8 mouse cellular contexts compared by ENCODE assay signal in the genomic region with DNA sequence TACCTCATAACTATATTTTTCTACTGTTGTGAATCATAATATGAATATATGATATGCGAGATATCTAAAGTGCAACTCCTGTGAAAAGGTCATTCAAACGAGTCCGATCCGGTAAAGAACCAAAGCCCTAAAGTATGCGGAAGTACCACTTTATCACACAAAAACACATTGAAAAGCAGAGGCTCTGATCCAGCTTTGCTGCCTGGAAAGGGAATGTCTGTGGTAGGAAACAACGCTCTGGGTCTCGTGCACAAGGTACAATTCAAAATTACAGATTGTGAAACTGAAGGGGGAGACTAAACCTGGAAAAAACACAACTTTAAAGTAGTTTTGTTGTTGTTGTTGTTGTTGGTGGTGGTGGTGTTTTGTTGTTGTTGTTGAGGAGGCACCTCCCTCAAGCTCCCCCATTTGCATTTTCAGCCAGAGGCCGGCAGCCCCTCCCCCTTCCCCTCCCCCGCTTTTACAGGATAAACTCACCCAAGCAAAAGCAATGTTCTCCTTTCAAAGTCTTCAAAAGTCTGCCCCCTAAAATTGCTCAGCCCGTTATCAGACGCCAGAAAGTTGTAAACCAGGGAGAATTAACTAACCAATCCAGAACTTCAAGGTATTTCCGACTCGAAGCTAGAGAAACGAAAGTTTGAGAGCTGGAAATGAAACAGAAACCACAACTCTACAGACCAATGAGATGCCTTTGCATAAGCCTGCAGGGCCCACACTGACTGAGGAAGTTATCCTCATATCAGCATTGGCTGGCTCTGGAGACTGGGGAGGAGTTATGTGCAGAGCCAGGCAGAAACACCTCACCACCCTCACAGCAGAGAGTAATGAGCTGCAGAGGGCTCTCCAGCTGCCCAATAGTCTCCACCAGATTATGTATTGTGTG. TPM values are rescaled to one million over a fixed set of nuclear protein-coding genes. Genes with fewer than 3 reads are reported as not detected.
DNase-seq lines count a peak whose midpoint lies in the region; ATAC-seq and TF ChIP-seq lines count a peak whose summit lies in the region.

A gene (minus strand): TSS at position 646 of the 883 bp plus-strand sequence.

- ATAC-seq in hindbrain, embryonic 15.5 days (ENCODE audit: low FRiP score, low read depth), result peak; percentile 93

- peak within 1 kb of the TSS; percentile 44 for H3K4me2 ChIP-seq in hindbrain, embryonic 15.5 days

- H3K9ac ChIP-seq in MEL (ENCODE audit: control insufficient read depth, low read depth, low read length, poor library complexity, severe bottlenecking), result peak within 1 kb of the TSS; percentile 54
- H3K9ac ChIP-seq in hindbrain, embryonic 15.5 days, result no peak within 1 kb of the TSS

- peaks cover 0 to 5% of the 10 kb centered on the region in 2 experiments; a peak in 2 of 4 replicates for H3K36me3 ChIP-seq in MEL (ENCODE audit: control insufficient read depth in 1 of 2, insufficient read depth in 2 of 2, low read length in 2 of 2)
- H3K36me3 ChIP-seq in hindbrain, embryonic 15.5 days, result no peaks in the 10 kb centered on the region
- H3K36me3 ChIP-seq in midbrain, embryonic 10.5 days, result no peaks in the 10 kb centered on the region

- TF ChIP-seq RAD21 in MEL (IDR thresholded peaks at IDR 0.05; ENCODE audit: low read depth, low read length), result no peak

- no peak for TF ChIP-seq CTCF in MEL (IDR thresholded peaks at IDR 0.05 in 2 of 3, conservative IDR thresholded peaks at IDR 0.05 in 1 of 3; ENCODE audit: control insufficient read depth in 1 of 3, insufficient read depth in 1 of 3, low read depth in 2 of 3, low read length in 3 of 3, poor library complexity in 1 of 3, severe bottlenecking in 1 of 3)

- H3K27ac ChIP-seq in MEL (ENCODE audit: control insufficient read depth, low read depth, low read length), result peak within 1 kb of the TSS; percentile 92
- no peak within 1 kb of the TSS for H3K27ac ChIP-seq in hindbrain, embryonic 15.5 days (replicated peaks)
- peak within 1 kb of the TSS; percentile 55; the same call in 1 of the 2 replicates for H3K27ac ChIP-seq in midbrain, embryonic 10.5 days (replicated peaks)

- WGBS in hindbrain, embryonic 15.5 days, result 13% methylated on average over 14 of the region's 14 CpGs
- 8% methylated on average over 14 of the region's 14 CpGs for WGBS in midbrain, embryonic 10.5 days

- H3K27me3 ChIP-seq in MEL (ENCODE audit: control insufficient read depth in 1 of 2, insufficient read depth in 2 of 2, low read length in 2 of 2), result no peaks in the 10 kb centered on the region
- H3K27me3 ChIP-seq in hindbrain, embryonic 15.5 days, result no peaks in the 10 kb centered on the region
- no peaks in the 10 kb centered on the region for H3K27me3 ChIP-seq in midbrain, embryonic 10.5 days (ENCODE audit: low read depth, poor library complexity, severe bottlenecking)

- no peaks in the 10 kb centered on the region for H3K9me3 ChIP-seq in MEL (replicated peaks; ENCODE audit: insufficient read depth, low read length)
- H3K9me3 ChIP-seq in hindbrain, embryonic 15.5 days, result no peaks in the 10 kb centered on the region
- H3K9me3 ChIP-seq in midbrain, embryonic 10.5 days (replicated peaks), result no peaks in the 10 kb centered on the region

- intact Hi-C loops in left cerebral cortex, postnatal 4 days (cut with DNase I), result no loop called here

- TF ChIP-seq POLR2A in MEL (IDR thresholded peaks at IDR 0.05; ENCODE audit: control insufficient read depth in 1 of 2, insufficient read depth in 1 of 2, low read depth in 1 of 2, low read length in 2 of 2, poor library complexity in 1 of 2), result no peak; a peak in 1 of 4 replicates

- DNase-seq in MEL (ENCODE audit: low read depth, low spot score), result peak; percentile 94
- peak; percentile 55 for DNase-seq in c-Kit-negative CD71-positive TER-119-positive erythroid progenitor cells, embryonic 14.5 days (ENCODE audit: low read depth, low spot score)
- DNase-seq in gastrocnemius, adult 18-20 months (ENCODE audit: low spot score), result peak; percentile 73
- DNase-seq in left cerebral cortex, postnatal 4 days, result peak; percentile 9
- DNase-seq in midbrain, embryonic 10.5 days (ENCODE audit: low spot score), result peak; percentile 48
- peak; percentile 53 to 61 for DNase-seq in spleen, adult 18-20 months
- no peak for DNase-seq in cerebellum, postnatal 14 days

- peaks cover 3 to 4% of the 10 kb centered on the region in 2 experiments; a peak in 2 of 4 replicates for H3K4me1 ChIP-seq in MEL (ENCODE audit: control insufficient read depth in 1 of 2, insufficient read depth in 2 of 2, low read length in 2 of 2)
- no peaks in the 10 kb centered on the region for H3K4me1 ChIP-seq in hindbrain, embryonic 15.5 days (replicated peaks)
- H3K4me1 ChIP-seq in midbrain, embryonic 10.5 days, result peaks cover 10% of the 10 kb centered on the region; the same call in 1 of the 2 replicates

- H3K79me2 ChIP-seq in MEL (ENCODE audit: control insufficient read depth, insufficient read depth, low read length, poor library complexity), result no peaks in the 10 kb centered on the region

- peak; percentile 65 to 76 for TF ChIP-seq EP300 in MEL (IDR thresholded peaks at IDR 0.05; ENCODE audit: low read depth in 1 of 2, low read length in 2 of 2)

- peak within 1 kb of the TSS; percentile 49 to 66 for H3K4me3 ChIP-seq in MEL (ENCODE audit: control insufficient read depth in 1 of 2, insufficient read depth in 1 of 2, low read depth in 2 of 2, low read length in 2 of 2)
- peak within 1 kb of the TSS; percentile 28 for H3K4me3 ChIP-seq in hindbrain, embryonic 15.5 days
- peak within 1 kb of the TSS; percentile 47 for H3K4me3 ChIP-seq in midbrain, embryonic 10.5 days

TF ChIP-seq in MEL, 35 proteins besides CTCF, POLR2A, EP300 and RAD21:
- TF ChIP-seq TAL1 (IDR thresholded peaks at IDR 0.05; ENCODE audit: low read length), result peak; percentile 91
- TF ChIP-seq ELF1 (IDR thresholded peaks at IDR 0.05; ENCODE audit: low read depth, low read length), result peak; percentile 43; the same call in 1 of the 2 replicates
- TF ChIP-seq HCFC1 (IDR thresholded peaks at IDR 0.05; ENCODE audit: low read depth, low read length), result peak; percentile 55; the same call in 1 of the 2 replicates
- 0 out of 2 replicates have a peak, but pooled peaks have one; percentile 11 for TF ChIP-seq RCOR1 (IDR thresholded peaks at IDR 0.05; ENCODE audit: low read depth, low read length)
- TF ChIP-seq GATA1 (IDR thresholded peaks at IDR 0.05; ENCODE audit: low read depth, low read length), result peak; percentile 67
- peak; percentile 52; the same call in 1 of the 2 replicates for TF ChIP-seq TBP (IDR thresholded peaks at IDR 0.05; ENCODE audit: low read depth, low read length)
- TF ChIP-seq TCF12 (IDR thresholded peaks at IDR 0.05; ENCODE audit: low read depth, low read length), result peak; percentile 79
- TF ChIP-seq JUND (IDR thresholded peaks at IDR 0.05; ENCODE audit: low read depth, low read length), result no peak
- TF ChIP-seq MAFK (IDR thresholded peaks at IDR 0.05; ENCODE audit: borderline replicate concordance, low read depth, low read length), result 0 out of 2 replicates have a peak, but pooled peaks have one; percentile 5
- TF ChIP-seq ZMIZ1 (IDR thresholded peaks at IDR 0.05; ENCODE audit: low read depth, low read length), result no peak
- peak; percentile 86 for TF ChIP-seq SIN3A (IDR thresholded peaks at IDR 0.05; ENCODE audit: low read length)
- peak; percentile 34; the same call in 1 of the 2 replicates for TF ChIP-seq CHD2 (IDR thresholded peaks at IDR 0.05; ENCODE audit: low read length)
- peak; percentile 93 for TF ChIP-seq BHLHE40 (IDR thresholded peaks at IDR 0.05; ENCODE audit: borderline replicate concordance, low read depth, low read length)
- peak; percentile 75 for TF ChIP-seq ETS1 (IDR thresholded peaks at IDR 0.05; ENCODE audit: low read depth, low read length)
- peak; percentile 17; the same call in 1 of the 2 replicates for TF ChIP-seq MYC (IDR thresholded peaks at IDR 0.05; ENCODE audit: low read depth, low read length)
- no peak for TF ChIP-seq MXI1 (IDR thresholded peaks at IDR 0.05; ENCODE audit: low read depth, low read length)
- no peak for TF ChIP-seq POLR2AphosphoS2 (IDR thresholded peaks at IDR 0.05; ENCODE audit: low read length)
- TF ChIP-seq ZKSCAN1 (IDR thresholded peaks at IDR 0.05; ENCODE audit: low read depth, low read length), result no peak

RNA-seq across cellular contexts. Expression of the gene that starts here (rescaled TPM):
- total RNA-seq in MEL (2012; rRNA removed), result 4.8 and 5.0 TPM in 2 replicates
- polyA plus RNA-seq in MEL (2012; ENCODE audit: insufficient read depth in 1 of 2, insufficient read length in 2 of 2, low read depth in 1 of 2, low replicate concordance in 2 of 2, missing spikeins in 1 of 2), result 1 to 10 TPM in 1 of 2 experiments, not detected in 1; 6.9 TPM
- total RNA-seq in gastrocnemius, adult 18-20 months (2021), result 1 to 10 TPM; 2.4 to 2.8 TPM
- polyA plus RNA-seq in hindbrain, embryonic 15.5 days (2015; fragmentation: Nextera tagmentation; extraction: Ambion mirVana), result 1.3 and 1.6 TPM in 2 replicates
- total RNA-seq in left cerebral cortex, postnatal 4 days (2021), result 1 to 10 TPM; 1.6 to 2.0 TPM
- polyA plus RNA-seq in midbrain, embryonic 10.5 days (2016; fragmentation: Nextera tagmentation; extraction: Ambion mirVana), result 0.41 and 0.46 TPM in 2 replicates

Comparison
In these comparisons a context has a peak if more than half of its experiments do, and no peak if none do; other contexts are left out.
1. Peak in DNase-seq, H3K4me3 ChIP-seq and H3K27ac ChIP-seq in midbrain, embryonic 10.5 days; RNA of the gene not detected or under 1 TPM.
2. DNase-seq: peak in MEL (single experiment), c-Kit-negative CD71-positive TER-119-positive erythroid progenitor cells, embryonic 14.5 days (single experiment), gastrocnemius, adult 18-20 months (single experiment), left cerebral cortex, postnatal 4 days (single experiment) and spleen, adult 18-20 months (2 of 2); none in cerebellum, postnatal 14 days (0 of 2).
3. Peak in every context shown above with its lines, with median percentiles within 50 percentile points of each other: H3K4me3 ChIP-seq.